Mouse (Mus musculus): ENCODE data around the gene Gsta4.
"Not testable (repeated sequence)": the region's sequence is repeated elsewhere in the genome, so short reads cannot be mapped to it uniquely, and the experiment has no call there.

The Gsta4 gene

GRCm38 (mm10) chr9:78182474-78182873 lies at the start of gene Gsta4:
Gene Gsta4, plus strand, starts transcription at chr9:78182774.
- DNase-seq (ENCODE audit: inconsistent age in 2 of 2, low spot score in 1 of 2) = not testable (repeated sequence)

DNA sequence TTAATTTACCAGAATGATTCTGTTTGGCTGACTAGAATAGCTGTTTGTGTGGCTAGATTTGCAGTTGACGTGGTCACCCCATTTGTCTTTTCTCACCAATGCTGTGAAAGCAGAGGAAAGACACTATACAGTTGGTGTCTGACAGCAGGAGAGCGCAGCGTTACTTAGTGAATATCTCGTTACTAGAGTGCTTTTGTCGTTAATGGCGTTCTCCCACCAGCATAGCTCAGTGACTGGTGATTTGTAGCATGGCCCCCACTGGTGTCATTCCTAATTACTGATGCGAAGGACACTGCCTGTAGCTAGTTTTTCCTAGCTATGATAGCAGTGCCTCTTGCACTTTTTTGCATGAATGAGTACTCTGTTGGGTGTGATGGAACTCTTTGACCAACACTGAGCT lies 46.9 kb upstream of the Gsta4 start:
- no peak for DNase-seq (ENCODE audit: inconsistent age in 2 of 2, low spot score in 1 of 2)

GRCm38 (mm10) chr9:78138044-78138676 lies 44.4 kb upstream of the Gsta4 start:
- no peak for DNase-seq (ENCODE audit: inconsistent age in 2 of 2, low spot score in 1 of 2)

GRCm38 (mm10) chr9:78139463-78139862 lies 43.1 kb upstream of the Gsta4 start:
- no peak for DNase-seq (ENCODE audit: inconsistent age in 2 of 2, low spot score in 1 of 2)

DNA sequence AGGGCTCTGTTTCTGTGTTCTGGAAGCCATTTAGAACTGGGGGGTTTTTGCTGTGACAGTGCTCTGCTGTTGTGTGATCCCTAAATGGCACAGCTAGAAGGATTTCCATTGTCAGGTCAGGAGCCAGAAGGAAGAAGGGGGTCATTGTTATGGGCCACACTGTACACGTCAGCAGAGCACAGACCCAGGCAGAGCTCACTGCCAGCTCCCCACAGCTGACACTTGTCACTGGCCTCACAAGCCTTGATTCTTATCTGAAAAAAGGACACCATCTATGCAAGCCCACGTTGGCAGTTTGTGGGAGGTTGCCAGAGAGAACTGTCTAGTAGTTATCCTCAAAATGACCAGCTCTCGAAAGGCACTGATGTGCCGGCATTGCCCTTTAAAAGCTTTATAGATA lies 36.5 kb upstream of the Gsta4 start:
- DNase-seq (ENCODE audit: inconsistent age in 2 of 2, low spot score in 1 of 2) = no peak

DNA sequence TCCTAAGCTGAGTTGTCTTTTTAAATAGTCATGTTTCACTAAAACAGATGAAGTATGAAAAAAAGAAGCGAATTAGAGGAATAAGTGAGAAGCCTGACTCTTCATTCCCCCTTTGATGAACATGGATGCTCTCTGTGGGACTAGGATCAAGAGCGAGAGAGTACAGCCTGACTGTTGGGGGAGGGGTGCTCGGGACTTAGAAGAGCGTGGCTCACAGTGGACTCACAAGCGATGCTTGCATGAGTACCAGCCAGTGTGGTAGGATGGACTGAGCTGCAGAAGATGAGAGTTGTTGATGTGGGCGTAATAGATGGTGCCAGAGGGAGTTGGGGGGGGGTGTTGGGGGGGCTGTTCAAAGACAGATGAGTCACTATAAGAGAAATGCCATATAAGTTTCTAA lies 35.9 kb upstream of the Gsta4 start:
- DNase-seq (ENCODE audit: inconsistent age in 2 of 2, low spot score in 1 of 2) = no peak

GRCm38 (mm10) chr9:78148149-78148548 lies 34.4 kb upstream of the Gsta4 start:
- DNase-seq (ENCODE audit: inconsistent age in 2 of 2, low spot score in 1 of 2) = no peak

GRCm38 (mm10) chr9:78149770-78150169 lies 32.8 kb upstream of the Gsta4 start:
- DNase-seq (ENCODE audit: inconsistent age in 2 of 2, low spot score in 1 of 2) = peak in 1 of 2 experiments; percentile 61

DNA sequence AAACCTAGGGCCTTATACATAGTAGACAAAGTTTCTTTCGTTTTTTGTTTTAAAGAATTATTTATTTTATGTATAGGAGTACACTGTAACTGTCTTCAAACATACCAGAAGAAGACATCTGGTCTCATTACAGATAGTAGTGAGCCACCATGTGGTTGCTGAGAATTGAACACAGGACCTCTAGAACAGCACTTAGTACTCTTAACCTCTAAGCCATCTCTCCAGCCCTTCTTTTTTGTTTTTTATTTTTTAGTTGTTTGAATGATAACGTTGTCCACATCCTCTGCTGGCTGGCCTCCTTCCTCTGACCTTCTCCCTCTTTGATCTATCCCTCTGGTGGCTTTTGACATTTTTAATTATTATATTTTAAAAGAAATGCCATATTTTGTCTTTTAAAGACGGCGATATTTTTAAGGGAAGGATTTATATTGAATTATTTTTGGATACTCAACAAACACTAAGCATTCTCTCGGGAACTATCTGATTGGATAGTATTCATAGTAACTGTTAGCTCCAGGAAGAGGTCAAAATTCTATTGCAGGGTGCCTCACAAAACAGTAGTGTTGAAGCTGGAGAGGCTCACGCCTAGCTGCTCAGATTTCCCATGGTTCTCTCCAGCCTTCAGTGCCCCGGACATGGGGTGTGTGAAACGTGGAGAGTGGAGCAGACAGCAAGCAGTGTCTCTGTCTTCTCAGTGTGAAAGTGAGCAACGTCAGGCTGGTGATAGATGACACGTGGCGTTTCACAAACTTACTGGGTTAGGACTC lies 28.2 kb upstream of the Gsta4 start:
- no peak for DNase-seq (ENCODE audit: inconsistent age in 2 of 2, low spot score in 1 of 2)

- DNase-seq (ENCODE audit: inconsistent age in 2 of 2, low spot score in 1 of 2) = no peak
Measured at GRCm38 (mm10) chr9:78157221-78157620, 25.4 kb upstream of the Gsta4 start.

DNA sequence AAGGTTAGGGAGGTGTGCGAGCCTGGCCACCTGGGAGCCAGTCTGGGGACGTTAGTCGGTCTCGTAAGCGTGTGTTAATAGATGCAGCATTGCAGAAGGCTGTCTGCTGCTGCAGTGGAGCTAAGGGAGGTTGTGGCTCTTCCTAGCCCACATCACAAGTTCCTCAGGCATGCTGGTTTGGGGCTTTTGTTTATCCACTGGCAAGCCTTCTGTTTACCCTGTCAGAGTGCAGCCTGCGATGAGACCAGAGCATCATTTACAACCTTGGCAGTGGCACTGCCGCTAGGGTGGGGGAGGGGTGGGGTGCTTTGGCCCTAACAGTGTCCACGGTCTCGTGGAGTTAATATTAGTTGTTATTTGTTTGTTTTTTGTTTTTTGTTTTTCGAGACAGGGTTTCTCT lies 19.3 kb upstream of the Gsta4 start:
- DNase-seq (ENCODE audit: inconsistent age in 2 of 2, low spot score in 1 of 2) = no peak

GRCm38 (mm10) chr9:78164741-78165140 lies 17.8 kb upstream of the Gsta4 start:
- DNase-seq (ENCODE audit: inconsistent age in 2 of 2, low spot score in 1 of 2) = no peak

GRCm38 (mm10) chr9:78165454-78165853 lies 17.1 kb upstream of the Gsta4 start:
- no peak for DNase-seq (ENCODE audit: inconsistent age in 2 of 2, low spot score in 1 of 2)

GRCm38 (mm10) chr9:78166694-78167452 lies 15.7 kb upstream of the Gsta4 start:
- DNase-seq (ENCODE audit: inconsistent age in 2 of 2, low spot score in 1 of 2) = no peak

DNA sequence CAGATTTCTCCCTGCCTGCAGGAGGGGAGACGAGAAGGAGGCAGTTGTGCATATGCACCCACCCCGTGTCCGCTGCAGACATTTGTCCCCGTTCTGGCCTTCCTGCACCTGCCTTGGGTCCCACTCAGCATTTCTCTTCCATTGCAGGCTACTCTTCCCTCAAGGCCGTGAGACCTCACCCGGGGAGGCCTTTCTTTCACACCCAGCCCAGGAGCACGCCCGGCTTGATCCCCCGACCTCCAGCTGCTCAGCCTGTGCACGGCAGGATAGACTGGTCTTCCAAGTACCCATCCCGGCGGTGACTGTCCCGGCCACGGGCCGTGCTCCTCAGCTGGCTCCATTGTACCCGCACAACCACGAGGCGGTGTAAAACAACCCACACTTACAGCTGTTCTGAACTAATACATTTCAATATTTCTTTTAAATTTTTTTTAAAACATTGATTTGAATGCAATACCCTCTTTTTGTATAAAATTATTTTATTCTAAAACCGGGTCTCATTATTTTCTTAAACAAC lies 15.1 kb upstream of the Gsta4 start:
- DNase-seq (ENCODE audit: inconsistent age in 2 of 2, low spot score in 1 of 2) = no peak

DNA sequence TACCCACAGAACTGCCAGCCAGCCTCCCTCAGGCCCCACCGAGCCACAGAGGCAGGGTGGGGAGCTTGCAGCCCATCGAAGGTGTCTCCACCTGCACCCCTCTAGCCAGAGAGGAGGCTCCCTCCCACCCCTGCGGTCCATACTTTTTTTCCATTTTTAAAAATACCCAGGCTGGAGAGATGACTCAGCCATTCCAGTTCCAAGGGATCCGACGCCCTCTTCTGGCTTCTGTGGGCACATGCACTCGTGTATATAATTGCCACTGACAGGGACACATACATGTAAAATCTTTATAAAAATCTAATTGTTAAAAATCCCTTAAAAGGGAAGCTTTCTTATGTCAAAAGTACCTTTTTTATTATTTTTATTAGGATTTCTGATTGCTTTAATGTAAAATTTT lies 13.7 kb upstream of the Gsta4 start:
- no peak for DNase-seq (ENCODE audit: inconsistent age in 2 of 2, low spot score in 1 of 2)

- DNase-seq (ENCODE audit: inconsistent age in 2 of 2, low spot score in 1 of 2) = no peak
Measured at GRCm38 (mm10) chr9:78174016-78174415, 8.6 kb upstream of the Gsta4 start.

DNA sequence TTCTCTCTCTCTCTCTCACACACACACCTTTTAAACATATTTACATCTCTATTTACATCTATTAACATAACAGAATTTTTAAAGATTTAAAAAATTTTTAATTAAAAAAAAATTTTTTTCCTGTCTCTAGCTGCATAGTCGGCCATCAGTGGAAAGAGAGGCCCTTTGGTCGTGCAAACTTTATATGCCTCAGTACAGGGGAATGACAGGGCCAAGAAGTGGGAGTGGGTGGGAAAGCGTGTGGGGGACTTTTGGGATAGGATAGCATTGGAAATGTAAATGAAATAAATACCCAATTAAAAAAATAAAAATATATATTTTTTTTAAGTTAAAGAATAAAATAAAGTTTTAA lies 7.7 kb upstream of the Gsta4 start:
- DNase-seq (ENCODE audit: inconsistent age in 2 of 2, low spot score in 1 of 2) = not testable (repeated sequence)

GRCm38 (mm10) chr9:78175277-78176200 lies 7.0 kb upstream of the Gsta4 start:
- DNase-seq (ENCODE audit: inconsistent age in 2 of 2, low spot score in 1 of 2) = peak; percentile 95 to 98

GRCm38 (mm10) chr9:78176201-78176727 lies 6.3 kb upstream of the Gsta4 start:
- peak; percentile 70 to 90 for DNase-seq (ENCODE audit: inconsistent age in 2 of 2, low spot score in 1 of 2)
